Mouse (Mus musculus) midbrain, embryonic 15.5 days (tissue): Measurements from ENCODE around the gene Gldc. TPM values are rescaled to one million over a fixed set of nuclear protein-coding genes. Genes with fewer than 3 reads are reported as not detected.

Experiments used
- ATAC-seq: fragments of 200-750 bp; cut with Nextera tagmentation; replicated peaks from 2 replicates; pipeline ENCODE4 v1.8.0; 2017; ENCODE audit warnings: moderate TSS enrichment
- H3K27ac ChIP-seq: fragments of 300-500 bp; sonication (generic); 2 replicates; pipeline ENCODE4 v1.5.1; 2015; ENCODE audit warnings: mild to moderate bottlenecking, inconsistent platforms
- H3K27me3 ChIP-seq: fragments of 300-500 bp; sonication (generic); replicated peaks from 2 replicates; pipeline ENCODE4 v1.6.1; 2015; ENCODE audit warnings: inconsistent platforms
- H3K36me3 ChIP-seq: fragments of 300-500 bp; sonication (generic); replicated peaks from 2 replicates; pipeline ENCODE4 v1.6.1; 2015; ENCODE audit warnings: inconsistent platforms
- H3K4me1 ChIP-seq: fragments of 300-500 bp; sonication (generic); 2 replicates; pipeline ENCODE4 v1.6.1; 2015; ENCODE audit warnings: inconsistent platforms
- H3K4me2 ChIP-seq: fragments of 300-500 bp; sonication (generic); 2 replicates; pipeline ENCODE4 v1.6.1; 2015; ENCODE audit warnings: inconsistent platforms, mild to moderate bottlenecking, moderate library complexity
- H3K4me3 ChIP-seq: fragments of 300-500 bp; sonication (generic); 2 replicates; pipeline ENCODE4 v1.5.1; 2015; ENCODE audit warnings: mild to moderate bottlenecking, inconsistent platforms
- H3K9ac ChIP-seq: fragments of 300-500 bp; sonication (generic); 2 replicates; pipeline ENCODE4 v1.6.1; 2015; ENCODE audit warnings: mild to moderate bottlenecking, inconsistent platforms
- H3K9me3 ChIP-seq: fragments of 300-500 bp; sonication (generic); 2 replicates; pipeline ENCODE4 v1.6.1; 2016; ENCODE audit warnings: inconsistent platforms
- WGBS: fragments of 180-500 bp; shearing (Covaris S2); methylation state at CpG from one replicate; pipeline ENCODE4 v1.1.7; 2015; ENCODE audit warnings: mixed read lengths; 5-methylcytosine and 5-hydroxymethylcytosine counted together
- polyA plus RNA-seq: library from polyadenylated mRNA; unstranded; fragments of >200 nt; fragmentation: Nextera tagmentation; extraction: Ambion mirVana; gene quantifications from 2 replicates; pipeline ENCODE4 v1.2.1, GENCODE M21; 2015

Gldc gene
- polyA plus RNA-seq, 1 experiment from 2014 or later, result 6.6 TPM

DNA sequence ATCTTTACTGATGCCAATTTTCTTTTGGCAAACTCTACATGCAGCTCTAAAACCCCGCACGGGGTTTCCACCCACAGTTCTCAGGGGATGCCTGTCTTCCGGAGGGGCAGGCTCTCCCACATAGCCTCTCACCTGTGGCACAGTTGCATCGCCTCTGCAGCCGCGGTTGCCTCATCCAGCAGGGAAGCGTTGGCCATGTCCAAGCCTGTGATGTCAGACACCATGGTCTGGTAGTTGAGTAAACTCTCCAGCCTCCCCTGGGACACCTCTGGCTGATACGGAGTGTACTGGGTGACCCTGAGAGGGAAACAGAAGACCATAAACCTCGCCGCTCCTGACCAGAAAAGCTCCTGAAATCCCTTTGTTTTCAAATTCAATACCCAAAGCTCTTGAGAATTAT, 23.9 kb downstream of the Gldc start:
- Histone ChIP-seq H3K4me3 (no peak overlapping the region), H3K4me1 (peaks cover 8% of the 10 kb centered on the region; the same call in 1 of the 2 replicates), H3K36me3 (no peaks in the 10 kb centered on the region), H3K27me3 (no peaks in the 10 kb centered on the region), H3K9me3 (no peaks in the 10 kb centered on the region), H3K4me2 (no peak overlapping the region), H3K27ac (no peak overlapping the region), H3K9ac (no peak overlapping the region)
- 89% methylated on average over 10 of the region's 10 CpGs for WGBS
- no peak for ATAC-seq

DNA sequence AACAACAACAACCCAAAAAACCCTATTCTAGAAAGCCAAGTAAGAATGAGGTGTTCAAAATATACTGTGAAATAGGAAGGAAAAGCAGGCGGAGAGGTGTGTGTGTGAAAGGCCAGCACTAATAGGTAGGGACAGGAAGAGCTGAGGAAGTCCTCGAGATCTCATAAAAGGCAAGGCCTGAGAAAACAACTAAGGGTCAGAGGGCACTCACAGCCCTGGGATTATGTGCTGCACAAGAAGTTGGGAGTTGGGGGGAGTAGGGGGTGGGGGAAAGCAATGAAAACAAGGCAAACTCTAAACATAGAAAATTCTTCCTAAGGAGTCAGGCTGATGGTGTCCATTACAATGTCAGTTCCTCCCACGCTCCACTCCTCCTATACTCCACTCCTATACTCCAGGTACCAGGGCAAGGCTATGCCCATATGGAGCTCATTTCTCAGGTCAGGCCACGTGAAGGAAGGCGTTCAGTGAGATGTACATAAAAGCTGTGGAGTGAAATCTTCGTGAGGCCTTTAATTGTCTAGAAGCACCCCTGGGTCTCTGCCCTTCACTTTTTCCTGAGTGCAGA, 25.9 kb downstream of the Gldc start:
- H3K4me2 ChIP-seq, result no peak overlapping the region
- H3K4me1 ChIP-seq, result peaks cover 6% of the 10 kb centered on the region; the same call in 1 of the 2 replicates
- H3K9ac ChIP-seq, result no peak overlapping the region
- ATAC-seq, result no peak
- H3K4me3 ChIP-seq, result no peak overlapping the region
- no peak overlapping the region for H3K27ac ChIP-seq
- H3K27me3 ChIP-seq, result no peaks in the 10 kb centered on the region
- H3K36me3 ChIP-seq, result no peaks in the 10 kb centered on the region
- 73% methylated on average over 6 of the region's 6 CpGs for WGBS
- no peaks in the 10 kb centered on the region for H3K9me3 ChIP-seq

- no peaks in the 10 kb centered on the region for H3K4me1 ChIP-seq
- no peaks in the 10 kb centered on the region for H3K9me3 ChIP-seq
- no peak overlapping the region for H3K4me2 ChIP-seq
- H3K36me3 ChIP-seq, result no peaks in the 10 kb centered on the region
- no peak overlapping the region for H3K27ac ChIP-seq
- H3K9ac ChIP-seq, result no peak overlapping the region
- WGBS, result 88% methylated on average over 4 of the region's 4 CpGs
- no peak for ATAC-seq
- no peak overlapping the region for H3K4me3 ChIP-seq
- H3K27me3 ChIP-seq, result no peaks in the 10 kb centered on the region
These were observed 27.9 kb downstream of the Gldc start for GRCm38 (mm10) chr19:30147306-30147705.

DNA sequence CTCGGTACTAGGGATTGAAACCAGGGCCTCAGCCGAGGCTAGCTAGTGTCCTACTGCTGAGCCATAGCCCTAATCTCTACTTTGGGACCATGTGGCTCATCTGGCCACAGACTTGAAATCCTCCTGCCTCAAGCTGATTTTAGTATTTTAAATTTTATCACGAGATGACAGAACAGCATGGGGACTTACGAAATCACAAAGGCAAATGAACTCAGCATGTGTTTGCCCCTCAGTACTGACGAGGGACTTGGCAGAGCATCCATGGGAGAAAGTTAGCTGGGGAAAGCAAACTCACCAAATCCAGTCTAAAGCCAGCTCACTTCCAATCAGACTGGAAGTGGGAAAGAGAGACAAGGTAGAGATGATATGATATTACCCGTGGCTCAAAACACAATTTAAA, 28.5 kb downstream of the Gldc start:
- Histone ChIP-seq H3K9ac (no peak overlapping the region), H3K27me3 (no peaks in the 10 kb centered on the region), H3K27ac (no peak overlapping the region), H3K4me1 (no peaks in the 10 kb centered on the region), H3K36me3 (no peaks in the 10 kb centered on the region), H3K4me2 (no peak overlapping the region), H3K9me3 (no peaks in the 10 kb centered on the region), H3K4me3 (no peak overlapping the region)
- no peak for ATAC-seq
- 67% methylated on average over 6 of the region's 6 CpGs for WGBS

- H3K36me3 ChIP-seq, result no peaks in the 10 kb centered on the region
- no peak for ATAC-seq
- 88% methylated on average over 4 of the region's 4 CpGs for WGBS
- H3K4me2 ChIP-seq, result no peak overlapping the region
- no peak overlapping the region for H3K27ac ChIP-seq
- H3K27me3 ChIP-seq, result no peaks in the 10 kb centered on the region
- no peaks in the 10 kb centered on the region for H3K4me1 ChIP-seq
- H3K4me3 ChIP-seq, result no peak overlapping the region
- no peaks in the 10 kb centered on the region for H3K9me3 ChIP-seq
- no peak overlapping the region for H3K9ac ChIP-seq
These were observed 30.1 kb downstream of the Gldc start for GRCm38 (mm10) chr19:30145106-30145505.

DNA sequence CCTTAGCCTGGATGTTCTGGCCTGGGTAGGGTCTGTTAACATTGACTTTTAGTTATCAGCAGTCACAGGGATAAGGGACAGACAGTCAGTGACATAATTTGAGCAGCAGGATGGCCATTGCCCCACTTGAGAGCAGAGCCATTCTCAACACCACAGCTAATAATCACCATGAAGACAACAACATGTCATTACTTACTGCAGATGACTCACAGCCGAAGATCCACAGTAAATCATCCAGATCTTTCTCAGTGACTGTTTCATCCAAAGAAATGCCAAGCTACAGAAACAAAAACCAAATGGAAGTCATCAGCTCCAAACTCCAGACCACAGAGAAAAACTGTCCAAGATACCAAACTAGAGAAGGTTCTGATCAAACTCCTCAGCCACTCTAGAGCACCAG, 38.9 kb downstream of the Gldc start:
- no peak overlapping the region for H3K4me2 ChIP-seq
- no peaks in the 10 kb centered on the region for H3K27me3 ChIP-seq
- no peaks in the 10 kb centered on the region for H3K4me1 ChIP-seq
- WGBS, result 95% methylated on average over 1 of the region's 1 CpGs
- no peak overlapping the region for H3K9ac ChIP-seq
- H3K4me3 ChIP-seq, result no peak overlapping the region
- H3K27ac ChIP-seq, result no peak overlapping the region
- ATAC-seq, result no peak
- no peaks in the 10 kb centered on the region for H3K36me3 ChIP-seq
- H3K9me3 ChIP-seq, result no peaks in the 10 kb centered on the region

GRCm38 (mm10) chr19:30128177-30128576, 47.1 kb downstream of the Gldc start:
- Histone ChIP-seq H3K4me2 (no peak overlapping the region), H3K9ac (no peak overlapping the region), H3K27me3 (no peaks in the 10 kb centered on the region), H3K9me3 (no peaks in the 10 kb centered on the region), H3K36me3 (no peaks in the 10 kb centered on the region), H3K4me3 (no peak overlapping the region), H3K27ac (no peak overlapping the region), H3K4me1 (peaks cover 8% of the 10 kb centered on the region)
- 65% methylated on average over 4 of the region's 4 CpGs for WGBS
- ATAC-seq, result peak; percentile 67; the same call in 1 of the 2 replicates

DNA sequence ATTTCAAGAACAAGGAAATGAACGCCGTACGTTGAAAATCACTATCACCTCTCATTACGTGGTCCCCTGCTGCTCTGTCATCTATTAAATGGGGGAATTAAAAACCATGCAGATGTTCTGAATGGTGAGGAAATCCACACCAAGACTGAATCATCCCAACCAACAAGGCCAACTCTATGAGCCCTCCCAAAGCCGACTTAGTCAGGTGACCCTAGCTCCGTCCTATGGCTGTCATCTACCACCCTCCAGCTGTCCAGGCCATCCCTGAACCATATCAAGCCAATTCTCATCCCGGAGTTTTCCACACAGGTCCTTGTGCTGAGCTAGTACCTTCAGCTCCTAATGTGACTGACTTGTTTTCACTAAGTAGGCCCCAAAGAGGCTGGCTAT, 49.6 kb downstream of the Gldc start:
- Histone ChIP-seq H3K27ac (peak overlapping the region; percentile 61), H3K4me2 (no peak overlapping the region), H3K27me3 (no peaks in the 10 kb centered on the region), H3K4me3 (no peak overlapping the region), H3K9ac (no peak overlapping the region), H3K36me3 (no peaks in the 10 kb centered on the region), H3K9me3 (no peaks in the 10 kb centered on the region), H3K4me1 (peaks cover 8% of the 10 kb centered on the region)
- ATAC-seq, result no peak; the same call in 1 of the 2 replicates
- WGBS, result 58% methylated on average over 7 of the region's 7 CpGs

DNA sequence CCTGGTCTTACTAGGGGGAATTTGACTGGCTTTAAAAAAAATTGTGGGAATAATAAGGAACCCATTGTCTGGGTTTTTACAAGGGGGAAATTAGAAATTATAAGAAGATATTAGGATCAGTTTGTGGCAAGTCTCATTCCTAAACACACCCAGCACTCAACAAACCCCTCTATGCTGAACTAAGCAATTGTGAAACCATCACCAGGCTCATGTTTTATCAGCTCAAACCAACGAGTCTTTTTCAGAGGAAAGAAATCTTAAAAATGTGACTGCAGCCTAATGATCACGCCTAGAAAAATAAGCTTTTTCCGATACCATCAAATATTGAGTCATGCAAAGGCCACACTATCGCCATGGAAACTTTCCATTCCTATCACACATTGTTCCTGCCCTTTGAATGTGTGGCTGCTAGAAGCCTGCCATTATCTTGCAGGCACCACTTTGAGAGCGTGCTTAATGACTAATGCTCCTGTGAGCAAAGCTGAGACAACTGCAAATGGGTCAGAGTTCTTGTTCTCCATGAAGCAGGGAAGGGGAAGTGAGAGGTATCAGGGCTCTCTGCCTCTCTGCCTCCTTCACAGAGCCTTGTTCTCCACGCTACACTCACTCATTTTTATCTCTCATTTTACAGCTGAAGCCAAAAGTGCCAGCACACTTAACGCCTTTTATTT, 50.1 kb downstream of the Gldc start:
- peak; percentile 43; the same call in 1 of the 2 replicates for ATAC-seq
- H3K27ac ChIP-seq, result peak overlapping the region; percentile 61
- H3K4me2 ChIP-seq, result no peak overlapping the region
- H3K36me3 ChIP-seq, result no peaks in the 10 kb centered on the region
- no peaks in the 10 kb centered on the region for H3K9me3 ChIP-seq
- WGBS, result 33% methylated on average over 7 of the region's 7 CpGs
- H3K4me3 ChIP-seq, result no peak overlapping the region
- H3K27me3 ChIP-seq, result no peaks in the 10 kb centered on the region
- H3K9ac ChIP-seq, result no peak overlapping the region
- H3K4me1 ChIP-seq, result peaks cover 11% of the 10 kb centered on the region

- Histone ChIP-seq H3K9ac (no peak overlapping the region), H3K4me1 (peaks cover 64% of the 10 kb centered on the region), H3K4me3 (no peak overlapping the region), H3K27ac (peak overlapping the region; percentile 88), H3K36me3 (no peaks in the 10 kb centered on the region), H3K4me2 (peak overlapping the region; percentile 33), H3K27me3 (no peaks in the 10 kb centered on the region), H3K9me3 (no peaks in the 10 kb centered on the region)
- peak; percentile 52 for ATAC-seq
- 70% methylated on average over 17 of the region's 17 CpGs for WGBS
These were observed 56.6 kb downstream of the Gldc start for GRCm38 (mm10) chr19:30118344-30119312.

GRCm38 (mm10) chr19:30117775-30118174, 57.5 kb downstream of the Gldc start:
- H3K9ac ChIP-seq, result no peak overlapping the region
- H3K4me3 ChIP-seq, result no peak overlapping the region
- no peaks in the 10 kb centered on the region for H3K36me3 ChIP-seq
- peak; percentile 90 for ATAC-seq
- H3K27me3 ChIP-seq, result no peaks in the 10 kb centered on the region
- peak overlapping the region; percentile 88 for H3K27ac ChIP-seq
- peaks cover 64% of the 10 kb centered on the region for H3K4me1 ChIP-seq
- no peaks in the 10 kb centered on the region for H3K9me3 ChIP-seq
- peak overlapping the region; percentile 33 for H3K4me2 ChIP-seq
- WGBS, result 15% methylated on average over 9 of the region's 9 CpGs

- Histone ChIP-seq H3K36me3 (no peaks in the 10 kb centered on the region), H3K9me3 (no peaks in the 10 kb centered on the region), H3K4me3 (no peak overlapping the region), H3K27ac (peak overlapping the region; percentile 88), H3K4me1 (peaks cover 64% of the 10 kb centered on the region), H3K9ac (no peak overlapping the region), H3K4me2 (peak overlapping the region; percentile 33; the same call in 1 of the 2 replicates), H3K27me3 (no peaks in the 10 kb centered on the region)
- WGBS, result 44% methylated on average over 4 of the region's 4 CpGs
- ATAC-seq, result peak; percentile 43
These were observed 58.0 kb downstream of the Gldc start for GRCm38 (mm10) chr19:30117241-30117640.
